Mouse (Mus musculus) embryonic fibroblast, embryonic 13.5 days (primary cell): ENCODE results near the gene Dapl1.

Experiments used
- CTCF ChIP-seq: IDR thresholded peaks from 2 replicates; pipeline ENCODE4 v1.5.1; 2011; ENCODE audit warnings: mild to moderate bottlenecking, control low read depth, low read length, moderate library complexity, borderline replicate concordance; ENCODE audit not compliant: insufficient read depth
- POLR2A ChIP-seq: IDR thresholded peaks from 2 replicates; pipeline ENCODE4 v1.6.1; 2011; ENCODE audit warnings: low read depth, mild to moderate bottlenecking, control low read depth, low read length, moderate library complexity

DNA sequence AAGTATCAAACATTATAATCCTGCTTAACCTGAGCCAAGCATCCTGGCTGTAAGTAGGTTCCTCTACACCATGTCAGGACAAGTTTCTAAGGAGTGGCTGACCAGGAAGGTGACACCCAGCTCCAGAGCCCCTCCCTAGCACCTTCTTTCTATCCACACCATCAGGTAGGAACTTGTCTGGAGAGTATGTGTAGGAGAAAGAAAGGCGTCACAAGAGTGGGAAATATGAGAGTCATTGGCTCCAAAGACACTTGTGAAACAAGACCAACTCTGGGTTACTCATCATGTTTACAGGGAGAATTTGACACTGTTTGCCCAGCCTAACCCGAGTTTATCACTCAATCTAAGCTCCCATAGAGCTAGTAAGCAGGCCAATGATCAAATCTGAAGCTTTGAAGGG is 36.7 kb upstream of the Dapl1 start:
- TF ChIP-seq CTCF (no peak), POLR2A (no peak)
